Mouse (Mus musculus) bone marrow, adult 2 months (tissue): ENCODE results near the gene Dnah8. TPM values are rescaled to one million over a fixed set of nuclear protein-coding genes. Genes with fewer than 3 reads are reported as not detected.

Experiments used
- H3K27ac ChIP-seq: fragments of 200-500 bp; 2 replicates; pipeline ENCODE4 v1.5.1; 2012; ENCODE audit warnings: low read depth, mild to moderate bottlenecking, control low read depth, inconsistent platforms, low read length; ENCODE audit not compliant: control insufficient read depth, poor library complexity, insufficient read depth
- H3K4me1 ChIP-seq: fragments of 200-500 bp; 2 replicates; pipeline ENCODE4 v1.6.1; 2011; ENCODE audit warnings: low read length; ENCODE audit not compliant: control insufficient read depth, insufficient read depth
- H3K4me3 ChIP-seq: fragments of 200-500 bp; replicated peaks from 2 replicates; pipeline ENCODE3; 2011; ENCODE audit warnings: mild to moderate bottlenecking, low read depth, low read length, control low read depth; ENCODE audit not compliant: control insufficient read depth
- CTCF ChIP-seq: fragments of 200-500 bp; IDR thresholded peaks from 2 replicates; pipeline ENCODE4 v1.5.1; 2011; ENCODE audit warnings: low read length, control low read depth; ENCODE audit not compliant: control insufficient read depth, insufficient read depth
- POLR2A ChIP-seq: fragments of 200-500 bp; IDR thresholded peaks from 2 replicates; pipeline ENCODE4 v1.6.1; 2011; ENCODE audit warnings: low read depth, mild to moderate bottlenecking, control low read depth, low read length, borderline replicate concordance; ENCODE audit not compliant: control insufficient read depth
- WGBS: fragments of 180-500 bp; shearing (Covaris S2); methylation state at CpG from one replicate; pipeline ENCODE4 v1.1.7; 2018; 5-methylcytosine and 5-hydroxymethylcytosine counted together
- polyA plus RNA-seq: library from polyadenylated mRNA; stranded (reverse); fragments of >200 nt; gene quantifications from 2 replicates; pipeline ENCODE4 v1.2.4, GENCODE M21; 2011; ENCODE audit warnings: low replicate concordance; ENCODE audit not compliant: missing spikeins, insufficient read depth, insufficient read length

Dnah8 gene
- polyA plus RNA-seq, 1 experiment, result 24.6 TPM

DNA sequence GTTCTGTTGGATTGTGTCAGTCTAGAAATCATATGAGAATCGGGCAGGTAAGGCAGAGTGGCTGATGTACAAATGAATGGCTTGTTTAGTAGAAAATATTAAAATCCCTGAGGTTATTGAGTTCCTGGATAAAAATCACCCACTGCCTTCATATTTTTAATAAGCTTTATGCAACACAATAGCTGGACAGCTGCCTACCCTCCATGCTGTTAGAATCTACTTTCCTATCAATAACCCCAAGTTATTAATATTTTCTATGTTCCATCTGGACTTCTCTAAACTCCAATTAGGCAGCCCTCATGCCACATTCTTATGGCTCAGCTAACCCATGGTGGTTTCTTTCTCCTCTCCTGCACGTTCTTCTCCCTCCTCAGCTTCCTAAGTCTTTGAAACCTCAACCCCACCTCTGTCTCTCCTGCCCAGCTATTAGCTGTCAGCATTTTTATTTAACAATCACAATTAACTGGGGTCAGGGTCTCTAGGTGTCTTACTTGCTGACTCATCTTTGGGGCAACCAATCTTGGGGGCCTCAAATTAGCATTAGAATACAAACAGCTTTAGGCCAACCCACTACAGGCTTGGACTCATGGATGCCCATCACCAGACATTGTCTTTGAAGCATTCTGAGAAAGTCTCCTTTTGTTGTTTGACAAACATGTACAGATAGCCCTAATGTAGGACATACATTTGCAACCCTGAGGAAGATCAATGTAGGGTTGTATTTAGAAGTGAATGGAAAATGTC lies 40.7 kb upstream of the Dnah8 start:
- WGBS, result 69% methylated on average over 2 of the region's 2 CpGs
- TF ChIP-seq POLR2A (no peak), CTCF (no peak)
- Histone ChIP-seq H3K27ac (no peak overlapping the region), H3K4me1 (no peaks in the 10 kb centered on the region), H3K4me3 (no peak overlapping the region)

DNA sequence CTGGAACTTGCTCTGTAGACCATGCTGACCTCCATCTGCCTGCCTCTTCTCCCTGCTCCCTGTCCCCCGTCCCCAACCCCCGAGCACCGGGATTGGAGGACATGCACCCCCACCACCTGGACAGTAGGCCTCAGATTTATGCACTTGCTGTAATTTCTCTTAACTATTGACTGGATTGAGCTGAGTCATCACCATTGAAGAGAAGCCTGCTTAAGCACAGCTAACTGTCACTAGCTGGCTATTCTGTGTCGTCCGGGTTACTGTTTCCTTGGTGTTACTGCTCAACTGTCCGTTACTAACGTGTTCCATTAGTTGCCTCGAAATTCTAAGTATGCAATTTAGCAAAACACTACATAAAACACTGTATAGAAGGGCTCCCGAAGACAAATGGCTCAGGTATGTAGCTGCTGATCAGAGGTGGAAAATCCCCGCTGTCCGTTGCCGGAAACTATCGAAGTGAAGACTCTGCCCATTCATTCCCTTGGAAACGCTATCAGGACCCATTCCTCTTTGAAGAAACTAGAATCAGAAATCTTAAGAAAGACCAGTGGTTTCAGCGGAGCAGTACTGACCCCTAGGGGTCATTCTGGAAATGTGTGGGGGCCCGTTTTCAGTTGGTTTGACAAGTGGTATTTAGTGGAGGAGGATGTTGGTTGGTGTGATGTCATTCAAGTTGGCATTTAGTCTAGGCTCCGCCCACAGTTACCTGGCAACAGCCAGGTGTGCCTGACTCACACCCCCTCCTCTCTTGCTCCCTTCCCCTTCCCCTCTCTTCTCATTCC lies 33.5 kb upstream of the Dnah8 start:
- H3K27ac ChIP-seq, result no peak overlapping the region
- no peak overlapping the region for H3K4me3 ChIP-seq
- no peaks in the 10 kb centered on the region; the same call in 1 of the 2 replicates for H3K4me1 ChIP-seq
- TF ChIP-seq CTCF (peak; percentile 3; the same call in 1 of the 2 replicates), POLR2A (no peak)
- WGBS, result 60% methylated on average over 17 of the region's 17 CpGs

DNA sequence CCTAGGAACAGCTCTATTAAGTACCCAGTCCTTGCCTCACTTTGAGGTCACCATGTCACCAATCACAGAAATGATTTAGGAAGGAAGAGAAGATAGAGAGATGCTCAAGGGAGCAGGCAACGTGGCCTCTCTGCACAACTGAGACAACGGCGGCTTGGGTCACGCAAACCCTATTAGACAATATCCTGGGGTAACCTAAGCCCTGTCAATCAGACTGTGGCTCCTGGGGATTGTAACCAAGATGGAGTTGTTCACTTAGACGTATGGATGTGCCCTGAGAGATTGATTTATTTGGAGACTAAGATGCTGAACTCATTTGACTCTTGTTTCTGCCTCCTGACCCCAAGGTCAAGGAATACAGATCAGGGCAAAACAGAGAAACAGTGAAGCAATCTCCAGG lies 29.7 kb upstream of the Dnah8 start:
- Histone ChIP-seq H3K27ac (no peak overlapping the region), H3K4me1 (no peaks in the 10 kb centered on the region; the same call in 1 of the 2 replicates), H3K4me3 (no peak overlapping the region)
- 71% methylated on average over 5 of the region's 5 CpGs for WGBS
- TF ChIP-seq POLR2A (no peak), CTCF (no peak)

DNA sequence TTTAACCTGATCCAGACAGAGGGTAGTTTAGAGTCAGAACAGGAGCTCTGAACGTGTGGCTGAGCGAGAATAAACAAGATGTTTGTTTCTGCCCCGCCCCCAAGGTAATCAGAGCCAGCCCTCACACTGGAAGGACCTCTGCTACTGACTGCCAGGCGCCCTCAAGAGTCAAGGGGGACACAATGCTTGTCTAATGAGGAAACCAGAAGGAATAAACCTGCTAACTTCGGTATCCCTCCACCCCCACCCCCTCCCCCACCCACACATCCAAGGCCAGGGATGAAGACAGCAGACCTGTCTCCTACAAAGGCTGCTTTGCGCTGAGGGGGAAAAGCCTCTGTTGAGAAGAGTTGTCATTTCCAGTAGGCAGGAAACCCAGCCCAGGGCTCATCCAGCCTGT lies 29.3 kb upstream of the Dnah8 start:
- no peaks in the 10 kb centered on the region; the same call in 1 of the 2 replicates for H3K4me1 ChIP-seq
- no peak for TF ChIP-seq POLR2A
- TF ChIP-seq CTCF, result no peak
- no peak overlapping the region for H3K4me3 ChIP-seq
- WGBS, result 82% methylated on average over 6 of the region's 6 CpGs
- H3K27ac ChIP-seq, result no peak overlapping the region

DNA sequence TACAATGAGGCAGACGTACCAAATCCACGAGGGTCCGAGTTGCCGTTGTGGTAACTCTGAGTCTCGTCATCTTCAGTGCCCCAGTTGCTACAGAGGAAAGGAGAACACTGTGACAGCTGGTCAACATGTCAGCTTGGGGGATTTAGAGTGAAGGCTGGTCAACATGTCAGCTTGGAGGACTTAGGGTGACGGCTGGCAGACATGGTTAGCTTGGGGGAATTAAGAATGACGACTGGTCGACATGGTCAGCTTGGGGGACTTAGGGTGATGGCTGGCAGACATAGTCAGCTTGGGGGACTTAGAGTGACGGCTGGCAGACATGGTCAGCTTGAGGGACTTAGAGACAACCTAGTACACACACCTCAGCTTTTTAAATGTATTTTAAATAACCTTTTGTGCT lies 26.4 kb upstream of the Dnah8 start:
- WGBS, result 92% methylated on average over 9 of the region's 9 CpGs
- TF ChIP-seq CTCF (no peak), POLR2A (no peak)

DNA sequence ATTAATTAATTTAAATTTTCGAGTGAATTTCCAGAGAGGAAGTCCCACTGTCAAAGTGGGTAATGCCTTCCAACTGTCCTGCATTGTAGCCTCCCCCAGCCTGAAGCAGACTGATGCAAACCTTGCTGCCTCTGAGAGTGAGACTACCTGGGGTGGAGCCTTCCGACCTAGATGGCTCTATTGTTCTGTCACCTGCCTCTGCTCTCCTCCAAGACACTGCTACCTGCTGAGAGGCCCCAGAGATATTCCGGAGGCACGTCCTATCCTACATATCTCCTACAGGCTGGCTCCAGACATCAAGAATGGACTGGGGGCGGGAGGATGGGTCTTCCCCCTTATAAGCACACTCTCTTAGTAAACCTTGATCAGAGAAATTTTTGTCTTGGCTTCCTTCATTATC lies 25.9 kb upstream of the Dnah8 start:
- no peak overlapping the region for H3K4me3 ChIP-seq
- 92% methylated on average over 5 of the region's 5 CpGs for WGBS
- no peak for TF ChIP-seq CTCF
- no peak for TF ChIP-seq POLR2A
- H3K4me1 ChIP-seq, result no peaks in the 10 kb centered on the region
- H3K27ac ChIP-seq, result no peak overlapping the region

More for the DNA sequence above, 26.4 kb upstream of the Dnah8 start:
- Histone ChIP-seq H3K27ac (no peak overlapping the region), H3K4me1 (no peaks in the 10 kb centered on the region; the same call in 1 of the 2 replicates), H3K4me3 (no peak overlapping the region)

DNA sequence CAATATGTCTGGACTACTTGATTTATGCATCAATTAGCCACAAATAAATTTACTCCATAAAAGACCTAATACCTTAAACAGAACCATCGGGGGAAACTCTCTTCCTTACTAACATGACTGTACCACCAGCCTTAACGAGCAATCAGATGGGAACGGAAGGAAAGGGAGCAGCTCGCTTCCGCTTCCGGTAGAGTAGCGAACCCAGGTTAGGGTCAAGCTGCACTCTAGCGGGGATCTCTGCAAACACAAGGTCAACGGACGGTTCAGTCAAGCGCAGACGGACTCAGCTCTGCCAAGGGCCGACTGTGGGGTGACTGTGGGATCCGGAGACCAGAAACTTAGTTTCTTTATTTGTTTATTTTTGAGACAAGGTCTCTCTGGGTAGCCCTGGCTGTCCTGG lies 22.0 kb upstream of the Dnah8 start:
- Histone ChIP-seq H3K4me1 (no peaks in the 10 kb centered on the region), H3K27ac (no peak overlapping the region), H3K4me3 (no peak overlapping the region)
- 90% methylated on average over 14 of the region's 14 CpGs for WGBS
- TF ChIP-seq POLR2A (no peak), CTCF (no peak)

DNA sequence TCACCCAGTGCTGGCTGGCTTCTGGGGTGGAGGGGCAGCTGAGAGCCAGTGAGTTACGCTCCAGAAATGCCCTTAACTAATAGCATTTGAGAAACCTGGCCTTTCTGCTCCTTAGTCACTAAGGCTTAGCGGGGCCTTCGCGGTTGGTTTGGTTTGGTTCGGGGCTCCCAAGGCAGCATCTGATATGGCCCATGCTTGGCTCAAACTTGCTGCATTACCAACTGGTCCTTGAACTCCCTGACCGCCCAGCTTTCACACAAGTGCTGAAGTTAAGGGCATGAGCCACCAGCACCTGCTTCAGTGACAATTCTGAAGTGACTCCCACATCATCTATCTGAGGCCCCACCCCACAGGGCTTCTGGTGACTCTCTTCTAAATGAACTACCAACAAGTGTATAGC lies 19.9 kb upstream of the Dnah8 start:
- TF ChIP-seq CTCF (no peak), POLR2A (no peak)
- 94% methylated on average over 6 of the region's 6 CpGs for WGBS

DNA sequence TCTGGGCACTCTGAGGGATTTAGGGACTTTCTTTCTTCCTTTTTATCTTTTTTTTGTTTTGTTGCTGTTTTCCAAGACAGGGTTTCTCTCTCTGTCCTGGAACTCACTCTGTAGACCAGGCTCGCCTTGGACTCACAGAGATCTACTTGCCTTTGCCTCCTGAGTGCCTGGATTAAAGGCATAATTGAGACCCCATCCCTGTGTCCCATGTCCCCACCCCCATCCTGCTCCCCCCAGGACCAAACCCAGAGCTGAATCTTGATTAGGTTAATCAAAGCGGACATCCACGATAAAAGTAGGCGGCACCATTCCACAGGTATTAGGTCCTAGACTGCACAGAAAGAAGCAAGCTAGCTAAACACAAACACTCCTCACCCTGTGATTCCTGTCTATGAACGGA lies 19.2 kb upstream of the Dnah8 start:
- Histone ChIP-seq H3K4me3 (no peak overlapping the region), H3K4me1 (no peaks in the 10 kb centered on the region; the same call in 1 of the 2 replicates), H3K27ac (no peak overlapping the region)
- 90% methylated on average over 5 of the region's 5 CpGs for WGBS
- TF ChIP-seq CTCF (no peak), POLR2A (no peak)

More for the DNA sequence above, 19.9 kb upstream of the Dnah8 start:
- no peak overlapping the region for H3K27ac ChIP-seq
- no peaks in the 10 kb centered on the region; the same call in 1 of the 2 replicates for H3K4me1 ChIP-seq
- H3K4me3 ChIP-seq, result no peak overlapping the region
